Mouse (Mus musculus) ovary, adult 18-20 months (tissue): Measurements from ENCODE around the gene Specc1l.

Source experiments
- DNase-seq: peaks from one replicate; pipeline ENCODE4 v3.0.0; 2022; ENCODE audit warnings: low spot score, mixed read lengths

Specc1l gene

GRCm38 (mm10) chr10:75224154-75224553 lies 12.3 kb downstream of the Specc1l start:
- no peak for DNase-seq

- no peak for DNase-seq
Observed at GRCm38 (mm10) chr10:75224630-75225029, 12.8 kb downstream of the Specc1l start.

- no peak for DNase-seq
Observed at GRCm38 (mm10) chr10:75227381-75227780, 15.5 kb downstream of the Specc1l start.

- DNase-seq: peak; percentile 20
Observed at GRCm38 (mm10) chr10:75230572-75230971, 18.7 kb downstream of the Specc1l start.

DNA sequence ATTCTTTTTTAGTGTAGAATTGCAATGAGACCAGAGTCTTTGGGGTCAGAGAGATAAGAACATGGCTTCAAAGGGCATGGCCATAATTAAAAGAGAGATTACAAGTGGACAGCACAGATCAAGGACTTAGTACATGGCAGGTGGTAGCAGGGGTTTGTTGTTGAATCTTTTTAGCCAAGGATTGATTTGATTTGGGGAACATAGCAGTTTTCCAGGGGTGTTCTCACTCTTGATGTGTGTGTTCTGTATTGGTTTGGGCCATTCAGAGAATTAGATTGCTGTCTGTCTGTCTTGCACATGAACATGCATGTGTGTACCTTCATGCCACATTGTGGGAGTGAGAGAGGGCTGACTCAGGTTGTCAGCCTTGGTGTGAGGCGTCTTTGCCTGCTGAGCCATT lies 20.0 kb downstream of the Specc1l start:
- DNase-seq: no peak

GRCm38 (mm10) chr10:75232612-75233155 lies 20.8 kb downstream of the Specc1l start:
- no peak for DNase-seq

DNA sequence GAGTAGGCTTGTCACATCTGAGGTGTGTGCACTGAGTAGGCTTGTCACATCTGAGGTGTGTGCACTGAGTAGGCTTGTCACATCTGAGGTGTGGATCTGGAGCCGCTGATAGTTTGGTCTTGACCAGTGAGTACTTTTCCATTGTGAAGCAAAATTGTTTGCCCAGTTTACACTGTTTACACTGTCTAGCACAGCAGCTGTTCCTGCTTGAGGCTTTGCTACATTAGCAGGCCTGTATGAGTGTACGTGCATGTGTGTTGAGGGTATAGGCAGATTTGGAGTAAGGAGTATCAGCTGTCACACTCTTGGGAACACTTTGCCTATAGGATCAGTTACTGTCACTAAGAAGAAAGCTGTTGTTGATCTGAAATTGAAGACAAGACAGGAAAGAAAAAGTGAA lies 21.6 kb downstream of the Specc1l start:
- DNase-seq: no peak

DNA sequence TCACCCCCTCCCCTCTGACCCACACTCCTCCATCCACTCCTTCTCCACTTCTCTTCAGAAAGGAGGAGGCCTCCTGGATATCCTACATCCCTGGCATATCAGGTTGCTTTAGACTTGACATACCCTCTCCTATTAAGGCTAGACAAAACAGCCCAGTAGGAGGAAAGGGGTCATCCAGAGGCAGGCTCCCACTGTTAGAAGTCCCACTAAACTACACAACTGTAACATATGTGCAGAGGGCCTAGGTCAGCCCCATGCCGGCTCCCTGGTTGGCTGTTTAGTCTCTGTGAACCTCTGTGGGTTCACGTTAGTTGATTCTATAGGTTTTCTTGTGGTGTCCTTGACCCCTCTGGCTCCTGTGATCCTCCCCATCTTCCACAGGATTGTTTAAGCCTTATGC lies 23.9 kb downstream of the Specc1l start:
- no peak for DNase-seq

- DNase-seq: no peak
Observed at GRCm38 (mm10) chr10:75236156-75236555, 24.3 kb downstream of the Specc1l start.

DNA sequence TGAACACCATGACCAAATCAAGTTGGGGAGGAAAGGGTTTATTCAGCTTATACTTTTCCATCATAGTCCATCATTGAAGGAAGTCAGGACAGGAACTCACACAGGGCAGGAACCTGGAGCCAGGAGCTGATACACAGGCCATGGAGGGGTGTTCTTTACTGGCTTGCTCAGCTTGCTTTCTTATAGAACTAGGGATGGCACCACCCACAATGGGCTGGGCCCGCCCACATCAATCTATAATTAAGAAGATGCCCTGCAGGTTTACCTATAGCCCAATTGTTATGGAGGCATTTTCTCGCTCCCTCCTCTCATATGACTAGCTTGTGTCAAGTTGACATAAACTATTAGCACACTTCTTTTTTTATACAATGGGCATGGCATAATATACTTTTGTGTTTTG lies 25.3 kb downstream of the Specc1l start:
- no peak for DNase-seq

- DNase-seq: no peak
Observed at GRCm38 (mm10) chr10:75240583-75241250, 28.8 kb downstream of the Specc1l start.

DNA sequence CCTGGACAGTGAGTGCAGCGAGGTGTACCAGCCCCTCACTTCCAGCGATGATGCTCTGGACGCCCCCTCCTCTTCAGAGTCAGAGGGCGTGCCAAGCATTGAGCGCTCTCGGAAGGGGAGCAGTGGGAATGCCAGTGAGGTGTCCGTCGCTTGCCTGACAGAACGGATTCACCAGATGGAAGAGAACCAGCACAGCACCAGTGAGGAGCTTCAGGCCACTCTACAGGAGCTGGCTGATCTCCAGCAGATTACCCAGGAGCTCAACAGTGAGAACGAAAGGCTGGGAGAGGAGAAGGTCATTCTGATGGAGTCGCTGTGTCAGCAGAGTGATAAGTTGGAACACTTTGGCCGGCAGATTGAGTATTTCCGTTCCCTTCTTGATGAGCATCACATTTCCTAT lies 33.9 kb downstream of the Specc1l start:
- peak; percentile 26 for DNase-seq

DNA sequence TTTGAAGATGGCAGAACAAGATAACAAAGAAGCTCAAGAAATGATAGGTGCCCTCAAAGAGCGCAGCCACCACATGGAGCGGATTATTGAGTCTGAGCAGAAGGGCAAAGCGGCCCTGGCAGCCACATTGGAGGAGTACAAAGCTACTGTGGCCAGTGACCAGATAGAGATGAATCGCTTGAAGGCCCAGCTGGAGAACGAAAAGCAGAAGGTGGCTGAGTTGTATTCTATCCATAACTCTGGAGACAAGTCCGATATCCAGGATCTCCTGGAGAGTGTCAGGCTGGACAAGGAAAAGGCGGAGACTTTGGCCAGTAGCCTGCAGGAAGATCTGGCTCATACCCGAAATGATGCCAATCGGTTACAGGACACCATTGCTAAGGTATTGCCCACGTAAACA lies 34.5 kb downstream of the Specc1l start:
- DNase-seq: no peak

DNA sequence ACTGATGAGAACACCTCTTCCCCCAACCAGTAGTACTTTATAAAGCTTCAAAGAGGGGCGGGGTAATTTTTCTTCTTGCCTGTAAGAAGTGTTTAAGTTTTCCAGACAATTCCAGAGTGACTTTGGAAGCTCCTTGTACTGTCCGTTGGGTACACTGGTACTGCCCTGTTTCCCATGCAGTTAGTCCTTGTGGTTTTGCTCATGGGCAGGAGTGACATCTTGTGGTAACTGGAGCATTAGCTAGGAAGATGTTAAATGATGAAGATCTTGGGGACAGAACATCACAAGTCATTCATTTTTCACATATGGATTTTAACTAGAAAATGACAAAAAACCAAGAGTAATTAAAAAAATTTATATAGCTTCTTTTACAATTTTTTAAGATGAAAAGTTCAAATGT lies 39.1 kb downstream of the Specc1l start:
- DNase-seq: no peak

GRCm38 (mm10) chr10:75252301-75253022 lies 40.6 kb downstream of the Specc1l start:
- DNase-seq: no peak

- no peak for DNase-seq
Observed at GRCm38 (mm10) chr10:75255091-75255490, 43.2 kb downstream of the Specc1l start.

GRCm38 (mm10) chr10:75257401-75257800 lies 45.5 kb downstream of the Specc1l start:
- no peak for DNase-seq

GRCm38 (mm10) chr10:75258241-75258640 lies 46.4 kb downstream of the Specc1l start:
- DNase-seq: no peak

DNA sequence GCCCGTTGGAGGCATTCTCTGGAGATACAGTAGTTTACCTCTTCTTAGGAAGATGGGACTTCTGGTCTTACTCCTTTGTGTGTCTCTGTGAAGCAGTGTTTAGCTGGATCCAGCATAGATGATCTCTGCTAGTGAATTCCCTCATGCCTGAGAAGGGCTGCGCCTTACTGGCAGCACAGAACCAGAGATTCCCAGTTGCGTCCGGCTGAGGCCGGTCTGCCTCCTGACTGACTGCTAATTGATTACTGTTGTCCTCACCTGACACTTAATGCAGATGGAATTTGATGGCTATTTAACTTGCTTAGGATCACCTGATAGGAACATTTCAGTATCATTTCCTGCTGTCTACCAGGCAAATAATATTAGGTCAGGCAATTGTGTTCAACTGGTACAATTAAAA lies 49.4 kb downstream of the Specc1l start:
- no peak for DNase-seq

DNA sequence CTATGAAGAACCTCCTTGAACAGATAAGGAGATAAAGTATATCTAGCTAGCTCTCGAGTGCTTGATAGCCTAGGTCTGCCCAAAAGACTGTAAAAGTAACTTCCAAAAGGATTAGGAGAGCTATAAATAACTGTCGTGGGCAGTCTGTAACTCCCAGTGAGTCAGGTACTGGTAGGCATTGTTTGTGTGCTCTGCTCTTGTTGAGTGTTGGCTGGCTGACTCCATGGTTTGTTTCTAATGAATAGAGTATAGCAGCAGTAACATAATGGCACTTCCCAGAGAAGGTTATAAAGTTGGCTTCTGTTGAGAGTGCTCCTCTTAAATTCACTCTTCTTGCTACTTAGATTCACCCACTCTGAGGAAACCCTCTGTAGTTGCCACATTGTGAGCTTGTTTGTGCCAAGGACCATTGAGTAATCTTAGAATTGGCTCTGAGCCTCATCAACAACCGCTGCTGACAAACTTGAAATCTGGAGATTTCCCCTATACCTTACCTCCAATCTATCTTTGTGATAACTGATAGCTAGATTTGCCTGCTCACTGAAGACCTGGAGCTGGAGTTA lies 53.2 kb downstream of the Specc1l start:
- no peak for DNase-seq

- no peak for DNase-seq
Observed at GRCm38 (mm10) chr10:75273020-75273419, 61.1 kb downstream of the Specc1l start.

GRCm38 (mm10) chr10:75276427-75277013 lies 64.6 kb downstream of the Specc1l start:
- DNase-seq: no peak

DNA sequence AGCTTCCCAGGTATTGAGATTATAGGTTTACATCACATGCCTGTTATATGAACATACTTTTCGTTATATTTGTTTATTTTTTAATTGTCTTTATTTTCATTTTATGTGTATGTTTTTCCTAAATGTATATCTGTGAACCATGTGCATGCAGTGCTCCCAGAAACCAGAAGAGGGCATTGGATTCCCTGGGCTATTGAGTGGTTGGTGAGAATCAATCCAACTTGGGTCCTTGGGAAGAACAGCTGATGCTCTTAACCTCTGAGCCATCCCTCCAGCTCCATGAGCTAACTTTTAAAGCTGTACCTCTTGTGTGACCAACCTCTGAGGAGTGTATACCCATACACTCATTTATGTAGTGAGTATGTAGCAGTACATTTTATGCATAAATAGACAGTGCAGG lies 65.6 kb downstream of the Specc1l start:
- DNase-seq: no peak
